Mouse (Mus musculus): ENCODE data around the gene Prpf6.

The Prpf6 gene

DNA sequence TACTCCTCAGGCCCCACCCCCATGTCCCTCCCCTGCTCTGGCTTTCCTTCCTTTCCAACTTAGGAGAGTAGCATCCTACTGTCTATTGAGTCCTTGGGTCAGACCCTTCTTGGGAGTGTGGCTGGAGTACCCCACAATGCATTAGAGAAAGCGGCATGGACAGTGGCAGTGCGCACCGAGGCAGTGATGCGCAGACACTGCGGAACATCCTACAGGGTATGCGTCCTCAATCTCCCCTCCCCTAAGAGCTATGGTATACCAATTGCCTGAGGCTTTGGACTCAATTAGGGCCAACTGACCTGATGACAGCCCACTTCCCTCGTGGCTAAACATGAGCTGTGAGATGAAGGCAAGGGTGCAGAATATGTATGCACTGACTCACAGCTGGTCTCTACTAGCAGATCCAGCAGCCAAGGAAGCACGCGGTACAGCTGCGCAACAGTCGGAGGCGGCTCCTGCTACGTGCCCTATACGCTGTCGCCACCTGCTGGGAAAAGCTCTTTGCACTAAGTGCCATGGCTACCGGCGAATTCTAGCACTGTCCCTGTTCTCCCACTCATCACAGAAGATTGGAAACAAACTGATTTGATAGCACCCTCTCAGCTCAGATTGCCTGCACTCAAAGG is 67.4 kb downstream of the Prpf6 start:
- ATAC-seq (ENCODE audit: low TSS enrichment), result peak; percentile 73

DNA sequence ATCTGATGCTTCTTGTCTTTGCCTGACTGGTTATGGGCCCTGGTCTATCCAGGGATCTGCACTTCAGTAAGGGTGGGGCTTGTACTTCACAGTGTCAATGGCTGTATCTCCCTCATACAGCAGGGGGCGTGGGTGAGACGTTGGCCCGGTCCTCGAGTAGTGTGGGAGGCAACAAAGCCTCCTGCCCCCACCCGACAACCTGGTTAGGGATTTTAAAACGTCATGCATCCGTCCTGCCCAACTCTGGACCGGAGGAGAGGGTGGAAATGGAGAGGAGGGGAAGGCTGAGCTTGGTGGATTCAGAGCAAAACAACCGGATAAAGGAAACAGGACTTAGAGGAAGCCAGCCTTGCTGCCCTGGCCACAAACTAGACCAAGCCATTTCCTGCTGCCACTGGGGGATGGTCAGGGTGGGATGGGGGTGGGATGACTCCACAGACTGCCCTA is 68.0 kb downstream of the Prpf6 start:
- ATAC-seq (ENCODE audit: low TSS enrichment), result peak; percentile 77

DNA sequence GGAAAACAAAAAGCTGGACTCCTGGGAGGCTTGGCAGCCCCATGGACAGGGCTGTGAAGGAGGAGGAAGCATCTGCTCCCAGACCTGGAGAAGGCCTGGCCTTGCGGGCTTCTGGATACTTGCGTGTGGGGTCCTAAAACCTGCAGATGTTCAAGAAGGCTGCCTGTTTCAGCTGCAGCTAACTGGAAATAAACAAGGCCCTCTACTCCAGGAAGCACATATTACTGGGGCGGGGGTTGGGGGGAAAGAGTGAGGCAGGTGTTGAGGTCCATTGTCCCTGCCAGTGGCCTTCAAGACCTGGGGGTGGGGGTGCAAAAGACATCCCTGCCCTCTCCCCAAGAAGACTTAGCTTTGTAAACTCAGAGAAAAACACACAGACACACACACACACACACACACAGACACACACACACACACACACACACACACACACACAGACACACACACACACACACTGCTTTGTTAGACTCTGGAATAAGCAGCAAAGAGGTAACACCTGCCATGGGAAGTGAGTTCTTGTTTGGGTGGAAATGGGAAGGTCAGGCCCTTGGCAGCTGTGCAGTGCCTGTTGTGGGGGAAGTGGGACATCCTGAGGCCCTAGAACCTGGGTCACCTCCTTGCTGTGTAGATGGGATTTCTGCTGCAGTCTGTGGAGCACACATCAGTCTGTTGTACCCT is 71.1 kb downstream of the Prpf6 start:
- no peak for ATAC-seq (ENCODE audit: low TSS enrichment)

DNA sequence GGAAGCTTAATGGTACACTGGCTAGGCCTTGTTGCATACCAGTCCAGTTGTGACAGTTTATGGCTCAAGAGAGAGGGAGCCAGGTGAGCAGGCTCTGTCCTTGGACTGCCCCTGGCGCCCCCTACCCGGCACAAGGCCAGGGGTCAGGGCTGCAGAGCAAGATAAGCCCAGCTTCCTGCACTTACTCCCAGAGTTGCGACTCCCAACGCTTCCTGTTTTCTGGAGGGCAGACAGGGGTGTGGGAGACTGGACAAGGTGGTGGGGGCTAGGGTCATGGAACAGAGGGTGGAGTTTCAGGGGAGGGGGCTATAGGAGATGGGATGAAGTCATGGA is 71.6 kb downstream of the Prpf6 start:
- ATAC-seq (ENCODE audit: low TSS enrichment), result no peak

DNA sequence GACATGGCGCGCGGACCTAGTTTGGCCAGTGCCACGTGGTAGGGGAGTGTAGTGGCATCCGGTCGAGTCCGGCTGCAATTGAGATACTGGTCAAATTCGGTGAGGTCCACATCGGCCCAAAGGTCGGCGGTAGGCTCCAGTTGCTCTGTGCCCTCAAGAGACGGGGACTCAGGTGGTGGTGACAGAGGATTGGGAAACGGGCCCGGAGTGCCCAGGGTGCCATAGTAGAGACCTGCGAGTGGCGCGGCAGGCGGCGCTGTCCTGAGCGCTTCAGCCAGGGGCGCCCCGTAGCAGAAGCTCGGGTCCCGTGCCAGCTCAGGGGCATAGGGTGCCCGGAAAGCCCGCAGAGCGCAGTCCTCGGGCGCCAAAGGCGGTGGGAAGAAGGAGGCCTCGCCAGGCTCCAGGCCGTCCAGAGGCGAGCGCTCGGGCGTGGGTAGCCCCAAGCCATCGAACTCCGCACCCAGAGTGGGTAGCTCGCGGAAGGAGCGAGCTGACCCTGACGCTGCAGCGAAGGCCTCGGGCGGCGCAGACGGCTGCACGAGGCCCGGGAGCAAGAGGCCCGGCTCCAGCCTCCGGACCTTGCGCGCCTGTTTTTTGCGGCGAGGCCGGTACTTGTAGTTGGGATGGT is 78.7 kb downstream of the Prpf6 start:
- no peak for ATAC-seq (ENCODE audit: low TSS enrichment)

DNA sequence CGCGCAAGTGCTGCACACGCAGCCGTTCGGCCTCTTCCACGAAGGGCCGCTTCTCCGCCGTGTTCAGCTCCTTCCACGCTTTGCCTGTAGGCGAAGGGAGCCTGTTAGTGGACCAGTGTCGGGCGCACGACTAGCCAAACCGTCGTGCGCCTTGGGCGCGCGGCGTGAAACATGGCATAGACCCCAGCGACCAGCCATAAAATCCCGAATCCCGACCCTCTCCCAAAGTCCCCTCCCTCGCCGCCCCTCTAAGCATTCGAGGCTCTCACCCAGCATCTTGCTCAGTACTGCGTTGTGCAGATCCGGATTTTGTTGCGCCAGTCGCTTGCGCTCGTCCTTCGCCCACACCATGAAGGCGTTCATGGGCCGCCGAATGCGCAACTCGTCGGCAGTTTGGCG is 79.2 kb downstream of the Prpf6 start:
- 0 out of 2 replicates have a peak, but pooled peaks have one; percentile 48 for ATAC-seq (ENCODE audit: low TSS enrichment)

DNA sequence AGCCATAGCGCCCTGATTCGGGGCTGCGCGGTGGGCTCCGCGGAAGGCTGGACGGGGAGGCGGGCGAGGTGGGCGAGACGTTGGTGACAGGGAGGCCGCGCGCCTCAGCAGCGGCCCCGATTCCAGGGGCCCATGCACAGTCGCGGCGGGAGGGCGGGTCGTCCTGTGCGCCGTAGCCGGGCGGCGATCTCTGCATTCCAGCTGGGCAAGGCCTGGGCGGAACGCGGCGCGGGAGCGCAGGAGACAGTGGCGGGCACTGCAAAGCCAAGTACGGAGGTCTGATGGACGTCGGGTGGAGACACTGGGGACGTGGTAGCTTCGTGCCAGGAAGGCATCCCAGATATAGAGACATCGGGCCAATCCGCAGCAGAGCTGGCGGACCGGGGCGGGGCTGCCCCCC is 79.7 kb downstream of the Prpf6 start, which contains the start of gene Sox18:
Sox18 (minus strand) TSS at position 315 of the 400 bp plus-strand sequence.
- ATAC-seq (ENCODE audit: low TSS enrichment), result peak; percentile 39; the same call in 1 of the 2 replicates

DNA sequence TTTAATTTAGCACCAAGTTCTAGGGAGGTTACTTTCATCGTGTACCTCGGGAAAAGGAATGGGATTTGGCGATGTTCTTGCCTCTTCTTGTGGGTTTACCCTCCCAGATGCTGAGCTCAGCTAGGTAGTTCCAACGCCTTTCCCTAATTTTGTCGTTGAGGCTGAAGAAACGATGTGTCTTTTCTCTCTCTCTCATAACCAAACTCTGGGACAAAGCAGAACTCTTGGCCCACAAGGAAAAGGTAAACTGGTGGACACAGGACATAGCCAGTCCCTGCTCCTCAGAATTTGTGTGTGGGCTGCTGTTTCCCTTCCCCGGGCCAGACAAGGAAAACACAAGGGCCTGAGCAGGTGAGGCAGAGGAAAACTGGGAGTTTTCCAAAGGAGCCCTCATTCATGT is 80.3 kb downstream of the Prpf6 start:
- ATAC-seq (ENCODE audit: low TSS enrichment), result no peak

DNA sequence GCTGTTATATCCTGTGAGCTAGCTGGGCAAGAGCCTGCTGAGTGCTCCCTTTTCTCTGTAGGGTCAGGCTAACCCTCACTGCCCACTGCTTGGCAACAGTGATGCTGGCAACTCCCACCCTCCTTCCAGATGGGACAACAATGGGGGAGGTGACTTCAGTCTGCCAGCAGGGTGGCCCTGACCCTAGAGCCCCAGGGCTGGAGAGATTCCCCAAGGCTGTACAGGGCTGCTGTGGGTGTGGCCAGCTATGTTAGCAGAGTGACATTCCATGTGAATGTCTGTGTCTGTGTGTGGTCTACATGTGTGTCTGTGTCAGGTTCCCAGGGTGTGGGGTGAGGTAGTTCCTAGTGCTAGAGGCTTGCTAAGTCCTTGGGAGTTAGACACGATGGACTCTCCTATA is 81.8 kb downstream of the Prpf6 start:
- no peak for ATAC-seq (ENCODE audit: low TSS enrichment)

DNA sequence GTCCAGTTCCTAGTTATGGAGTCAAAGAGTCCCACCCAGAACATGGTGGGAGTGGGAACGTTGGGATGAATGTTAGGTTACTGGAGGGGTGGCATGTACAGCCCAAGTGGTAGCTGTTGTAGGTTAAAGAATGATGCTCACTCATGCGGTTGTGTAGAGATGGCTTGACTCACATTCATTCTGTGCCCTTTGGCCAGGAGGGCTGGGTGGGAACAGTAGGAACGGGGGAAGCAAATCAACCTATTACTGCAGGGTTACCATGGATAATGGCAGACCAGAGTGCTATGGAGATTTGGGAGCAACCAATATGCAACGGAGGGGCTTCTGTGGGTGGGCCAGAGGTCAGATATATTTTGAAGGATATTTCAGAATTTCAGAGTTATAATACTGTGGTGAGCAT is 83.3 kb downstream of the Prpf6 start:
- no peak for ATAC-seq (ENCODE audit: low TSS enrichment)

DNA sequence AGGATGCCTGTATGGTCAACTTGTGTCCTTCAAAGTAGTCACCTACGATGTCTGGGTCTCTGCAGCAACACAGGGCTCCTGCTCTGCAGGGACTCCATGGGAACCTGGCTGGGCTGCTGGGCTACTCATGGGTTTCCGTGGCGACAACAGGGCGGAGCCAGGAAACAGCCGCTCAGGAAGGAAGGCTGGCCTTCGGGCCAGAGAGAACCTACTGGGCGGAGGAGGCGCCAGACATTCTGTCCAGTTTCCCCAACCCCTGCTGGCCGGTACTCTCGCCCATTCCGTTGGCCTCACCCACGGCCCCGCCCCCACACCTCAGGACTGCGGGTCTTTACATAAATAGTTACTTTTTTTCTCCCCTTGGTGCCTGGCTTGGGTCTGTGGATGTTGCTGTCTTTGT is 83.8 kb downstream of the Prpf6 start:
- ATAC-seq (ENCODE audit: low TSS enrichment), result no peak

DNA sequence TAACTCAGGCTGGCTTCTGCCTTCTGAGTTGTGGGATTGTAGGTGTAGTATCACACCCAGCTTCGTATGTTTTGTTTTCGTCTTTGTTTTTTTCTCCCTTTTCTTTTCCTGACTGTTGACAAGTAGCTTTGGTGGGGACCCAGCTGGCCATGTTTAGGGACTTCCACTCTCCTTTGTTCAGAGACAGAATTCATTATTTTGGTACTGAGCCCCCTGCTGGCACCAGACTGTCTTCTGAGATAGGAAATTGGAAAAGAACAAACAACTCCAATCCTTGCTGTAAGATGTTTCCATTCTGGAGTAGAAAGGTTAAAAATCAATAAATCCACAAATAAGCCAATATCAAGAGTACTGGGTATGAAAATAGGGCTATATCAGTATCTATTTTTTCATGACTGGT is 84.8 kb downstream of the Prpf6 start:
- ATAC-seq (ENCODE audit: low TSS enrichment), result no peak

DNA sequence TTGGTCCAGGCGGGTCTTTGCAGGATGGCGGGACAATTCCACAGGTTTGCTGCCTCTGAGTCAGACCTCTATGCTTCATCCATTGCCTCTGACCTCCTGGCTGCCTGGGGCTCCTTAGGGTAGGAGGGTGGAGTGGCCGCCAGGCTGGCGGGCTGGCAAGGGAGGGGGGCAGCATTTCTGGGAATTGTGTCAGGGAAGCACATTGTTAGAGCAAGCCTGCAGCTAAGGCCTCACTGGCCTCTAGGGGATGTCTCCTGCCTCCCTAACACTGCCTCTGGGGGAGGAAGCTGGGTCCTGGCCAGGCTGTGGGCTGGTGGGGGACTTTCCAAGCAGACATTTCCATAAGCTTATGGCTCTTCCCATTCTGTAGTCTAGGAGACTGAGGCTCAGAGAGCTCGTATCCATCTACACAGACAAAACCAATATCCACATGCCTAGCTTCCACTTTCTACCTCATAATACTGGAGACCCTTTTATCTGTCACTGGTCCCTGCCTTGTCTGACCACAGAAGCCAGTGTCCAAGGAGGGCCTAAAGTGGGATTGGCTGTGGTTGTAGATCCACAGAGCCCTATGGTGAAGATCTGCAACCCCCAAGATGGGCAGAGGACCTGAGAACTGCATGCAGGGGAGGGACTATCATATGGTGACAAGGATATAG is 85.6 kb downstream of the Prpf6 start:
- ATAC-seq (ENCODE audit: low TSS enrichment), result peak; percentile 14; the same call in 1 of the 2 replicates

DNA sequence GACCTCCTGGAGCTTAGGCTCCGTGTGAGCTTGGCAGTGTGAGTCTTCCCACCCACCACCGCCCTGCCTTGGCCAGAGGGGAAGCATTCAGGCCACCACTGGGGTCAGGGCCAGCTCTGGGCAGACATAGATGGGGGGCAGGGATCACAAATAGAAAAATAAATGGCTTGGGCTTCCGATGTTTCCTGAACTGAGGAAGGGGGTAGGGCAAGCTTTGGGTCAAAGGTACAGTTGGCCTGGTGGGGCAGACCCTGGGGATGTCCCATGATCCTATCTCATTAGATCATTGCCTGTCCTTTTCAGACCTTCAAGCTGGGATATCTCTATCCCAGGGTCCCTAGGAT is 86.1 kb downstream of the Prpf6 start:
- ATAC-seq (ENCODE audit: low TSS enrichment), result no peak

DNA sequence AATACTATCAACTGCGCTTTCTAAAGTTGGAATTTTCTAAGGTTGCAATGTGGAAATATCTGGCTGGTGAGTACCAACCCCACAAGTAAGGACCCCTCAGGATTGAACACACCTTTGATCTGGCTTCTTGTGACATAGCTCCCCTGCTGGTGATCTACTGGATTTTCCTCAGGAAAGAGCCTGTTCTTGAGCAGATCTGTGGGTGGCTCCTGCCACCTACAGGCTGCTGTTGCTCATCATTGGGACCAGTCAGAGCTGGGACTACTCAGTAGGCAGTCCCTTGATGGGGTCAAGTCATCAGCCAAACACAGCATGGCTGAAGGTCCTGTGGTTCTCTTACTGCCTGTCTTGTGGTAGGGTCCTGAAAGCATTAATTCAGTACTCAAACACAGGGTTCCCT is 87.1 kb downstream of the Prpf6 start:
- peak; percentile 72 for ATAC-seq (ENCODE audit: low TSS enrichment)

DNA sequence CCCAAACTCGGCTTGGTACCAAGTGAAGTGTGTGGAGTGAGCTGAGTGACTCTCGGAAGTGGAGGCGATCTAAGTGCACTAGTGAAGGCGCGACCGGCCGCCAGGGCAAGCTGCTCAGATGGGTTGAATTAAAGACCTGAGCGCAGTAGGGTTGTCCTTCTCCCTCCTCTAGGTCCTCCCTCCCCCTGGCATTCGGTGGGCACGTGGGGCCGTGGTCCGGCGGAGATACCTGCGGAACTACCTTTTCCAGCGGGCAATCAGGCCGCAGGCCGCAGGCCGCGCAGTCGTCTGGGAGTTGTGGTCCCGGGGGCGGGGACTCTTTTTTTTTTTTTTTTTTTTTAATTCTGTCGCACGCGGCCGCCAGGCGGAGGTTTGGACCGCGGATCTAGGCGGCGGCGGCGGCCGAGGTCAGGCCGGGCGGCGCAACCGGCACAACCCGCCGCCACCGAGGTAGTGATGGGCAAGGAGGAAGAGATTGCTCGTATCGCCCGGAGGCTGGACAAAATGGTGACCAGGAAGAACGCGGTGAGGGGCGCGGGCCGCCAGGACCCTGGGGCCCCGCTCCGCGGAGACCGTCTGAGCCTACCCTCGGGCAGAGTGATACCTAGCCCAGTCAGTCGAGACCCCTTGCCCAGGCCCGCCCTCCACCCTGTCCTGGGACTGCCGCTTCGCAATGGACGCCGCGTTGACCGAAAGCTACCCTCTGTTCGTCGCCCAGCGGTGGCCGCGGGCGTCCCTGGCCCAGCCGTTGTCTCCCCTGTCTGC is 88.5 kb downstream of the Prpf6 start, which contains the start of gene Tcea2:
Tcea2 (plus strand) TSS at position 360 of the 765 bp plus-strand sequence.
- ATAC-seq (ENCODE audit: low TSS enrichment), result peak; percentile 35

DNA sequence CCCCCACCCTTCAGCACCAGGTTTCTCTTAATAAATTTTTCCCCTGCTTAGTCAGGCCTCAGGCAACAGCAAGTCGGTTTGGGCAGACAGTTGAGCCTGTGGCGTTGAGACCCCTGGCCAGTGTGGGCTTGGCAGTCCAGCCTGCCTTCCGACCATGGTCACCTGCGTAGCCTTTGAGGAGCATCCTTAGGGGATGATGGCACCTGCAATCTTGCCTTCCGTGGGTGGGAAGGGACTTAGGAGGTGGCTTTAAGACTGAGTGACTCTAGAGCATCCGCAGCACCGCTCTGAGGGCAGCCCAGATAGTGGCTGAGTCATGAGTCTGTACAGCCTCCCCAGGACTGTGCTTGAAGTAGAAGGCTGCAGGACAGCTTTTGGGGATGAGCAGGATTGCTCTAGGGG is 89.0 kb downstream of the Prpf6 start:
- ATAC-seq (ENCODE audit: low TSS enrichment), result peak; percentile 42

DNA sequence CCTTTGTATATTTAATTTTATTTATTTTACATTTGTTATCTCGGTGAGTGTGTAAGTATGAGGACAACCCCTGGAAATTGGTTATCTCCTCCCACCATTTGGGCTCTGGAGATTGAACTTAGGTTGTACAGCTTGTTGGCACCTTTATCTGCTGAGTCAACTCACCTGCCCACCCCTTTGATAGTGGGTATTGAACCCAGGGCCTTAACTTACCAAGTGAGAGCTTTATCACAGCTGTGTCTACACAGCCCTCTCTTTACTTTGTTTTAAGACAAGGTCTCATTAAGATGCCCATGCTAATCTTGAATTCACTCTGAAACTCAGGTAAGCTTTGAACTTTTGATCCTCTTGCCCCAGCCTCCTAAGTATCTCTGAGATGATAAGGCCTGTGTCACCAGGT is 90.3 kb downstream of the Prpf6 start:
- no peak for ATAC-seq (ENCODE audit: low TSS enrichment)

DNA sequence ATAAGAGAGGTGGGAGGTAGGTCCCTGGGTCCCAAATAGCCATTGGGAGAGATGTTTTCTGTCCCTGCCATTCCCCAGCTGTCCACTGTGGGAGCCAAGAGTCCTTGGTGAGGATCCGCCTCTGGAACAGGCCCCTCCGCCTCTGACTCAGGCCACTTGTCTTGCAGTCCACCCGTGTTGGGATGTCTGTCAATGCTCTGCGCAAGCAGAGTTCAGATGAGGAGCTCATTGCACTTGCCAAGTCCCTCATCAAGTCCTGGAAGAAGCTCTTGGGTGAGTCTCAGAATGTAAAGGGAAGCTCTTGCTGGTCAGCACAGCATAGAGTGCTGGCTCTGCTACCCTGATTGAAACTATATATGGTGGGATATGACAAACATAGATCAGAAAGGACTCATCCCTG is 91.7 kb downstream of the Prpf6 start:
- no peak for ATAC-seq (ENCODE audit: low TSS enrichment)

DNA sequence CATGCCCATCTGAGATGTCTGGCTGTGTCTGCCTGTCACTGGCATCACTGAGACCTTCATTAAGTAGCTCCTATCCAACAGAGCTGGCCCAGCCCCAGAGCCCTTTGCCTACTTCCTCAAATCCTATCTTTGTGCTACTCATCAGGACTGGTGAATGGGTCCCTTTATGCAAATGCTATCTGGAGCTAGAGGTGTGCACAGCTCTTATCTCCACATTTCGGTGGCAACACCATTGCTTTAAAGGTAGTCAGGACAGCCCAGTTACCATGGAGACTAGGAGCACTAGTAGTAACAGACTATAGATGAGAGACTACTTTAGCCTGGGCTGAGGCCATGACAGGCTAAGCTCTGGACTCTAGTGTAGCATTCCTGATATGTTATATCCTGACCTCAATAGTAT is 93.0 kb downstream of the Prpf6 start:
- no peak for ATAC-seq (ENCODE audit: low TSS enrichment)

DNA sequence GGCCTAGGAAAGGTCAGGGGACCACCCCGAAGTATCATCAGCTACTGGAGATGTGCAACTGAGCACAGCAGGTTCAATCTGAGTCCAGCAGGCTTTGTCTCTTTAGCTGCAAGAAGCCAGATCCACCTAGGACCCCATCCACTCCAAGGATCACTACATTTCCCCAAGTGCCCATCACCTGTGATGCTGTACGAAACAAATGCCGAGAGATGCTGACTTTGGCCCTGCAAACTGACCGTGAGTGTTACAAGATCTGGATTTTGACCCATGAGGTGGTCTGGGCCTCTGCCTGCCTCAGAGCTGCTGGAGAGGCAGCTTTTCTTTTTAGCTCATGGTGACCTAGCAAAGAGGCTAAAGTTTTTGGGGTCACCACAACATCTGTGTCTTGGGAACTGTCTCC is 94.0 kb downstream of the Prpf6 start:
- ATAC-seq (ENCODE audit: low TSS enrichment), result no peak

DNA sequence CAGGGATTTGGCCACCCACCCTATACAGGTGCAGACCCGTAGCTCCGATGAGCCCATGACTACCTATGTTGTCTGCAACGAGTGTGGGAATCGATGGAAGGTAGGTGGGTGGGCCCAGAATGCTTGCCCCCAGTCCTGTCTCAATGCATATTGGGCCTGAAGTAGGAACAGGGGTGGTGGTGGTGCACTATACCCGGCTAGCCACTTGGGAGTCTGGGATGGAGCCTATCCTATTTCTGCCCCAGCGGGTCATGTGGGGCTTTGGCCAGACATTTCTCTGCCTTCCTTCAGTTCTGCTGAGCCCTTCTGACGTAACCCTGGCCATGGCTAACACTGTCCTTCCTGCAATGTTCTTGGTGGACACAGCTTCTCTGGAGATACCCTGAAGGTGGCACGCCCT is 95.9 kb downstream of the Prpf6 start:
- no peak for ATAC-seq (ENCODE audit: low TSS enrichment)
